Comparison of ENCODE assay signal across 28 mouse cellular contexts in the genomic region with DNA sequence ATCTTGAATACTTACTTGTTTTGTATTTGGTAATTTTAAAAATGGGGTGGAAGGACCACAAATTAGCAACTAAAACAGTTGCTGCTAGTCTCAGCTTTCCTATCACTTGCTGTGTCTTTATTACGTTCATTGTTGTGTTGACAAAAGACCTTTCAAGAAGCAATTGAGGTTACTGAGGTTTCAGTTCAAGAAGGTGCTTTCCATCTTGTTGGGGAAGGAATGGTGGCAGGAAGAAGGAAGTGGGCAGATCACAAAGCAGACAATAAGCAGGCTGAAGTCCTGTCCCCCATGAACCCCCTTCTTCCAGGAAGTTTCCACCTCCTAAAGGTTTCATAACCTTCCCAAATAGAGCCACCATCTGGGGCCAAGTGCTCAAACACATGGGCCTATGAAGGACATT.
A peak's percentile ranks its signal among the peaks of the same experiment; 100 is the strongest.
DNase-seq lines count a peak whose midpoint lies in the region; ATAC-seq lines count a peak whose summit lies in the region.
"Had no signal": no experiment of that assay in that cellular context is flagged by ENCODE, and none has a peak within 500 bp of the region (broad histone marks: within the 10 kb centered on the region; RNA-seq: fewer than 3 reads in every experiment).

No protein-coding gene starts in this region.

- H3K9ac ChIP-seq in kidney, embryonic 14.5 days (ENCODE audit: low read depth, low read length) = no peak overlapping the region
- H3K9ac ChIP-seq: forebrain, embryonic 15.5 days; heart, embryonic 13.5 days; limb, embryonic 15.5 days; liver, embryonic 14.5 days; lung, embryonic 14.5 days; midbrain, embryonic 13.5 days; neural tube, embryonic 13.5 days had no signal

- no peaks in the 10 kb centered on the region for H3K36me3 ChIP-seq in kidney, embryonic 14.5 days (ENCODE audit: control insufficient read depth, insufficient read depth, low read length)

- DNase-seq in 416B (ENCODE audit: low read depth) = peak; percentile 27
- DNase-seq in CD4-positive helper T cell, adult 2 months (ENCODE audit: low read depth, low spot score) = peak; percentile 54
- DNase-seq in R1 (ENCODE audit: low read depth, low spot score) = peak; percentile 12
- peak; percentile 60 for DNase-seq in naive thymus-derived CD4-positive, alpha-beta T cell, adult 2 months (ENCODE audit: low read depth)
- no peak for DNase-seq in embryo, embryonic 11 days
- no peak for DNase-seq in urinary bladder, adult 18-20 months (ENCODE audit: low spot score in 2 of 2)
- DNase-seq: adrenal gland, postnatal 25 days; cerebellum, adult 9-11 months; gastrocnemius, postnatal 14 days; heart, adult 2 months; heart, postnatal 14 days; kidney, adult 11 months; left cerebral cortex, postnatal 4 days; lung, embryonic 14.5 days; right cerebral cortex, postnatal 4 days; thymus, postnatal 36 days had no signal

- no peak overlapping the region for H3K4me2 ChIP-seq in kidney, embryonic 14.5 days (replicated peaks; ENCODE audit: low read depth, low read length)
- H3K4me2 ChIP-seq: forebrain, embryonic 15.5 days; heart, embryonic 13.5 days; limb, embryonic 15.5 days; lung, embryonic 14.5 days; midbrain, embryonic 13.5 days; neural tube, embryonic 13.5 days had no signal

- no peaks in the 10 kb centered on the region for H3K9me3 ChIP-seq in kidney, embryonic 14.5 days (ENCODE audit: control insufficient read depth, low read length)
- H3K9me3 ChIP-seq: embryonic facial prominence, embryonic 10.5 days; forebrain, embryonic 15.5 days; heart, embryonic 13.5 days; limb, embryonic 15.5 days; megakaryocyte, embryonic 14.5 days; midbrain, embryonic 13.5 days; neural tube, embryonic 13.5 days had no signal

- no peak overlapping the region for H3K27ac ChIP-seq in kidney, embryonic 14.5 days (ENCODE audit: low read depth, low read length)
- H3K27ac ChIP-seq: embryonic facial prominence, embryonic 10.5 days; forebrain, embryonic 15.5 days; heart, adult 2 months; heart, embryonic 13.5 days; hindbrain, postnatal 0 days; kidney, postnatal 0 days; left cerebral cortex, adult 2 months; limb, embryonic 15.5 days; liver, embryonic 14.5 days; midbrain, embryonic 13.5 days; neural tube, embryonic 13.5 days had no signal

- H3K27me3 ChIP-seq in kidney, embryonic 14.5 days (ENCODE audit: control insufficient read depth, insufficient read depth, low read length) = no peaks in the 10 kb centered on the region
- H3K27me3 ChIP-seq: forebrain, embryonic 15.5 days; heart, embryonic 13.5 days; limb, embryonic 15.5 days; megakaryocyte, embryonic 14.5 days; midbrain, embryonic 13.5 days; neural tube, embryonic 13.5 days had no signal

- H3K4me1 ChIP-seq in kidney, embryonic 14.5 days (ENCODE audit: control insufficient read depth, insufficient read depth, low read length) = no peaks in the 10 kb centered on the region
- H3K4me1 ChIP-seq: embryonic facial prominence, embryonic 10.5 days; forebrain, embryonic 15.5 days; limb, embryonic 15.5 days; midbrain, embryonic 13.5 days; neural tube, embryonic 13.5 days had no signal

- WGBS in kidney, embryonic 14.5 days = 72% methylated on average over 1 of the region's 1 CpGs

- no peak for ATAC-seq in kidney, embryonic 14.5 days (ENCODE audit: low FRiP score, low TSS enrichment)
- ATAC-seq: forebrain, embryonic 15.5 days; hindbrain, postnatal 0 days; midbrain, embryonic 13.5 days had no signal

- H3K4me3 ChIP-seq in kidney, embryonic 14.5 days (ENCODE audit: low read length) = no peak overlapping the region
- H3K4me3 ChIP-seq: embryonic facial prominence, embryonic 10.5 days; forebrain, embryonic 15.5 days; heart, adult 2 months; heart, embryonic 13.5 days; left cerebral cortex, adult 2 months; limb, embryonic 15.5 days; megakaryocyte, embryonic 14.5 days; midbrain, embryonic 13.5 days; neural tube, embryonic 13.5 days had no signal

Comparison
In these comparisons a context has a peak if more than half of its experiments do, and no peak if none do; other contexts are left out.
1. DNase-seq: peak in 416B (single experiment), CD4-positive helper T cell, adult 2 months (single experiment), R1 (single experiment) and naive thymus-derived CD4-positive, alpha-beta T cell, adult 2 months (single experiment); none in embryo, embryonic 11 days (single experiment) and urinary bladder, adult 18-20 months (0 of 2).